Mouse (Mus musculus) small intestine, adult 2 months (tissue): Measurements from ENCODE around the gene Terb2. TPM values are rescaled to one million over a fixed set of nuclear protein-coding genes. Genes with fewer than 3 reads are reported as not detected.

Experiments
- H3K27ac ChIP-seq: fragments of 200-500 bp; 2 replicates; pipeline ENCODE4 v1.5.1; 2012; ENCODE audit warnings: low read depth, low read length, control low read depth, inconsistent platforms; ENCODE audit not compliant: insufficient read depth
- H3K27me3 ChIP-seq: fragments of 200-500 bp; 2 replicates; pipeline ENCODE4 v1.6.1; 2012; ENCODE audit warnings: mild to moderate bottlenecking, moderate library complexity, low read length, inconsistent platforms; ENCODE audit not compliant: control insufficient read depth, insufficient read depth
- H3K36me3 ChIP-seq: fragments of 200-500 bp; 2 replicates; pipeline ENCODE4 v1.6.1; 2012; ENCODE audit warnings: mild to moderate bottlenecking, low read length, control low read depth, inconsistent platforms; ENCODE audit not compliant: control insufficient read depth, insufficient read depth
- H3K4me1 ChIP-seq: fragments of 200-500 bp; 2 replicates; pipeline ENCODE4 v1.6.1; 2012; ENCODE audit warnings: low read length, inconsistent platforms, mixed read lengths; ENCODE audit not compliant: control insufficient read depth, insufficient read depth, insufficient read length
- H3K4me3 ChIP-seq: fragments of 200-500 bp; 2 replicates; pipeline ENCODE4 v1.5.1; 2012; ENCODE audit warnings: low read depth, mild to moderate bottlenecking, control low read depth, inconsistent platforms, low read length, moderate library complexity
- CTCF ChIP-seq: fragments of 200-500 bp; IDR thresholded peaks from 2 replicates; pipeline ENCODE4 v1.5.1; 2012; ENCODE audit warnings: low read depth, mild to moderate bottlenecking, control low read depth, inconsistent platforms, low read length, moderate library complexity, mixed read lengths; ENCODE audit not compliant: insufficient replicate concordance, insufficient read length; ENCODE audit errors: extremely low read depth
- POLR2A ChIP-seq: fragments of 200-500 bp; IDR thresholded peaks from 2 replicates; pipeline ENCODE4 v1.6.1; 2012; ENCODE audit warnings: low read depth, mild to moderate bottlenecking, control low read depth, inconsistent platforms, low read length, moderate library complexity
- WGBS: fragments of 180-500 bp; shearing (Covaris S2); methylation state at CpG from one replicate; pipeline ENCODE4 v1.1.7; 2018; 5-methylcytosine and 5-hydroxymethylcytosine counted together
- polyA plus RNA-seq: library from polyadenylated mRNA; depleted of rRNA; stranded (reverse); fragments of >200 nt; gene quantifications from 2 replicates; pipeline ENCODE4 v1.2.3, GENCODE M21; 2012

Gene Terb2
- polyA plus RNA-seq, 1 experiment: not detected

DNA sequence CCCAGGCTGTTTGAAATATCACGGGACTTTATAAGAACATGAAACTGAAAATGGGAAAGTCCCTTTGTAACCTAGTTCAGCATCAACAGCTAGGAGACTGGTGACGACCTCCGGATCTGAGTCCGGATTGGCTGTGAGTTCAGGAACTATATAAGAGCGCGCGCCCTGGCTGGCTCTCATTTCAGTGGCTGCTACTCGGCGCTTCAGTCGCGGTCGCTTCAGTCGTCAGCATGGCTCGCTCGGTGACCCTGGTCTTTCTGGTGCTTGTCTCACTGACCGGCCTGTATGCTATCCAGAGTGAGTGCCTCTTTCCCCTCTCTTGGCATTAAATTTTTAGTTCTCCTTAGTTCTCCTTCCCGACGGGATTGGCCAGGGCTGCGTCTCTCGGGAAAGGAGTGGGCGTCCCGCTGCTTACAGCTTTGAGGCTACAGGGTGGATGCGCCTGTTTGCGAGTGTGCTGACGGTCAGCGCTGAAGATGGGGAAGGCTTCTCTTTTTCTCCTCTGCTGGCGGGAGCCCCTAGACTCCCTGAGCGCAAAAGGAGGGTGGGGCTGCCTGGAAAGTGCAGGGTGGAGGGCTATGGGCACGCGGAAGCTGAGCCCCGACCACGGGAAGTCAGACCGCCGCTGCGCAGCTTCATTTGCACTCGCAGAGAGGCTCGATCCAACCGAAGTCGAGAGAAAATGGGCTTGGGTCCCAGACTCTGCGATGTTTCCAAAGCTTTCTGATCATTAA is 38.4 kb upstream of the Terb2 start, which contains the start of gene B2m:
B2m (plus strand) TSS at position 179 of the 734 bp plus-strand sequence.
- under 1% methylated on average over 40 of the region's 40 CpGs for WGBS
- Histone ChIP-seq H3K4me3 (peak within 1 kb of the TSS; percentile 74), H3K4me1 (peaks cover 9% of the 10 kb centered on the region)

DNA sequence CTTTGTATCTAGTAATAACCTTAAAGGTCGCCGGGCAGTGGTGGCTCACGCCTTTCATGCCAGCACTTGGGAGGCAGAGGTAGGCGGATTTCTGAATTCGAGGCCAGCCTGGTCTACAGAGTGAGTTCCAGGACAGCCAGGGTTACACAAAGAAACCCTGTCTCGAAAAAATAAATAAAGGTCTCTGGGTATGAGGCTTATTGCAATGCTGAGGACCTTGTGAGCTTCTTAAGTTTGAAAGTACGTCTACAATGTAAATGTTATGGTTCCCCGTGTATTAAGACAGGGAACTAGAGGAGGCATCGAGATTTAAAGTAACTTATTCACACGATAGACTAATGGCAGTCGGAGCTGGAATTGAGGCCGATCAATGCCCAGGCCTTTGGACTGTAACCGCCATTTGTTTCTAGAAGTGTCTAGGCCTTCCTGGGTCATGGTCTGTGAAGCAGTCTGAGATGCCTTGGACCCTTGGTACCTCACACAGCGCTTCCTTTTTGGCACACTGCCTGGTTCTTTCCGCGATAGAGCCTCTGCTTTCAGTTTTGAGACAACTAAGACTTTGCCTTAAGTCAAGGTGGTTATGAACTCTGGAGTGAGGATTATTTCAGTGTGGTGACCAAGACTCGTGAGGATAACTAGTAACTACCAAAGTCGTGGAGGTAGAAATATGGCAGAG is 37.7 kb upstream of the Terb2 start:
- no peaks in the 10 kb centered on the region for H3K27me3 ChIP-seq
- peaks cover 38% of the 10 kb centered on the region for H3K36me3 ChIP-seq
- peak overlapping the region; percentile 74 for H3K4me3 ChIP-seq
- TF ChIP-seq CTCF: no peak
- peak; percentile 41; the same call in 1 of the 2 replicates for TF ChIP-seq POLR2A
- WGBS: 2% methylated on average over 18 of the region's 18 CpGs
- peaks cover 9% of the 10 kb centered on the region for H3K4me1 ChIP-seq
- H3K27ac ChIP-seq: peak overlapping the region; percentile 90

More for the DNA sequence above, 38.4 kb upstream of the Terb2 start, which contains the start of gene B2m:
- no peak for TF ChIP-seq CTCF
- peak; percentile 100 for TF ChIP-seq POLR2A
- Histone ChIP-seq H3K27me3 (no peaks in the 10 kb centered on the region), H3K36me3 (peaks cover 31% of the 10 kb centered on the region), H3K27ac (peak within 1 kb of the TSS; percentile 90)

- TF ChIP-seq CTCF (no peak), POLR2A (no peak)
- Histone ChIP-seq H3K36me3 (peaks cover 44% of the 10 kb centered on the region), H3K27me3 (no peaks in the 10 kb centered on the region), H3K27ac (0 out of 2 replicates have a peak overlapping the region, but pooled peaks have one; percentile 90), H3K4me3 (peak overlapping the region; percentile 33; the same call in 1 of the 2 replicates), H3K4me1 (peaks cover 9% of the 10 kb centered on the region)
- 56% methylated on average over 6 of the region's 6 CpGs for WGBS
Observed at GRCm38 (mm10) chr2:122149316-122149715, 36.8 kb upstream of the Terb2 start.

DNA sequence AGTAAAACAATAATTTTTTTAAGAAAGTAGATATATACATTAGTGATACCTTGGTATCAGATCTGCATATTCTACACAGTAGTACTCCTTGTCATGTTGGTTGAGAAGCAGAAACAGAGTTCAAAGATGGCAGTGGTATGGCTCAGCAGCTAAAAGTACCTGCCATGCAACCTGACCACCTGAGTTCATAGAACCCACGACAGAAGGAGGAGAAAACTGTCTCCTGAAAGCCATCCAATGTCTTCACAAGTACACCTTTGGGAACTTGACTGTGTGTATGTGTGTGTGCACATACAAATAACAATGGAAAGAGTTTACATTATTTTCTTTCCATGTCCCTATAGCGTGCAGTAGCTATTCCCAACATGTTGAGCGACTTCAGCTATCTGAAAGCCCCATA is 36.4 kb upstream of the Terb2 start:
- Histone ChIP-seq H3K27me3 (no peaks in the 10 kb centered on the region), H3K27ac (no peak overlapping the region), H3K4me3 (no peak overlapping the region; the same call in 1 of the 2 replicates), H3K4me1 (peaks cover 9% of the 10 kb centered on the region), H3K36me3 (peaks cover 46% of the 10 kb centered on the region)
- TF ChIP-seq POLR2A: no peak
- TF ChIP-seq CTCF: no peak
- 34% methylated on average over 3 of the region's 3 CpGs for WGBS

GRCm38 (mm10) chr2:122151221-122151620 is 34.9 kb upstream of the Terb2 start:
- no peaks in the 10 kb centered on the region for H3K27me3 ChIP-seq
- H3K27ac ChIP-seq: no peak overlapping the region
- H3K36me3 ChIP-seq: peaks cover 54% of the 10 kb centered on the region
- WGBS: 88% methylated on average over 1 of the region's 1 CpGs
- TF ChIP-seq POLR2A (0 out of 2 replicates have a peak, but pooled peaks have one; percentile 14), CTCF (no peak)
- H3K4me3 ChIP-seq: peak overlapping the region; percentile 24; the same call in 1 of the 2 replicates
- peaks cover 7% of the 10 kb centered on the region for H3K4me1 ChIP-seq

DNA sequence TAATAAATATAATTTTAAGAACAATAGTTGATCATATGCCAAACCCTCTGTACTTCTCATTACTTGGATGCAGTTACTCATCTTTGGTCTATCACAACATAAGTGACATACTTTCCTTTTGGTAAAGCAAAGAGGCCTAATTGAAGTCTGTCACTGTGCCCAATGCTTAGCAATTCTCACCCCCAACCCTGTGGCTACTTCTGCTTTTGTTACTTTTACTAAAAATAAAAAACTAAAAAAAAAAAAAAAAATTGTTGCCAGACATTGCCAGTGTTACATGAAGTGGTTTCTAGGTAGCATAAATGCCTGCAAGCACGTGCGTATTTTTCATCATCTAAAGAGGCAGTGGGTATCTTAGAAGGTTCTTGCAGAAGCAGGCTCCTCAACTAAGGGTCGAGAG is 33.2 kb upstream of the Terb2 start:
- WGBS: 85% methylated on average over 3 of the region's 3 CpGs
- H3K27ac ChIP-seq: no peak overlapping the region
- H3K4me3 ChIP-seq: no peak overlapping the region
- TF ChIP-seq POLR2A: no peak
- TF ChIP-seq CTCF: no peak
- H3K36me3 ChIP-seq: peaks cover 54% of the 10 kb centered on the region
- peaks cover 5% of the 10 kb centered on the region; the same call in 1 of the 2 replicates for H3K4me1 ChIP-seq
- H3K27me3 ChIP-seq: no peaks in the 10 kb centered on the region
